Mouse (Mus musculus) liver, adult 2 months (tissue): ENCODE measurements at regions not wholly inside any gene's neighbourhood (a gene's known extent, or its start where the extent isn't known, plus 50 kb on each side); places are given as distances from the start of the nearest gene placed in this dataset.
A peak's percentile ranks its signal among the peaks of the same experiment; 100 is the strongest.

Experiments
- DNase-seq: peaks from one replicate; pipeline ENCODE4 v3.0.0-alpha.2; 2011; ENCODE audit warnings: low read depth, low spot score; ENCODE audit errors: extremely low read depth
- H3K27ac ChIP-seq: fragments of 200-500 bp; replicated peaks from 2 replicates; pipeline ENCODE4 v1.5.1; 2012; ENCODE audit warnings: low read depth, mild to moderate bottlenecking, control low read depth, inconsistent platforms, low read length; ENCODE audit not compliant: insufficient read depth
- H3K27me3 ChIP-seq: fragments of 200-500 bp; 2 replicates; pipeline ENCODE4 v1.6.1; 2012; ENCODE audit warnings: mild to moderate bottlenecking, moderate library complexity, low read length, inconsistent platforms; ENCODE audit not compliant: control insufficient read depth, insufficient read depth
- H3K36me3 ChIP-seq: fragments of 200-500 bp; 2 replicates; pipeline ENCODE4 v1.6.1; 2012; ENCODE audit warnings: low read length, inconsistent platforms; ENCODE audit not compliant: control insufficient read depth, insufficient read depth
- H3K4me1 ChIP-seq: fragments of 200-500 bp; 2 replicates; pipeline ENCODE4 v1.6.1; 2011; ENCODE audit warnings: low read length; ENCODE audit not compliant: control insufficient read depth, insufficient read depth
- H3K4me3 ChIP-seq: fragments of 200-500 bp; 2 replicates; pipeline ENCODE4 v1.5.1; 2011; ENCODE audit warnings: low read depth, mild to moderate bottlenecking, control low read depth, low read length, moderate library complexity; ENCODE audit not compliant: insufficient read depth
- H3K79me2 ChIP-seq: fragments of 200-500 bp; 2 replicates; pipeline ENCODE4 v1.6.1; 2012; ENCODE audit warnings: inconsistent platforms, mild to moderate bottlenecking, low read length, moderate library complexity; ENCODE audit not compliant: control insufficient read depth, insufficient read depth
- H3K9ac ChIP-seq: fragments of 200-500 bp; 2 replicates; pipeline ENCODE4 v1.6.1; 2012; ENCODE audit warnings: low read depth, mild to moderate bottlenecking, control low read depth, inconsistent platforms, low read length
- CTCF ChIP-seq: fragments of 200-500 bp; IDR thresholded peaks from 2 replicates; pipeline ENCODE4 v1.5.1; 2011; ENCODE audit warnings: low read depth, low read length, control low read depth
- POLR2A ChIP-seq: fragments of 200-500 bp; IDR thresholded peaks from 2 replicates; pipeline ENCODE4 v1.6.1; 2011; ENCODE audit warnings: low read length, control low read depth; ENCODE audit not compliant: insufficient read depth; ENCODE audit errors: extremely low read depth
- WGBS: fragments of 180-500 bp; shearing (Covaris S2); methylation state at CpG from one replicate; pipeline ENCODE4 v1.1.7; 2018; 5-methylcytosine and 5-hydroxymethylcytosine counted together

DNA sequence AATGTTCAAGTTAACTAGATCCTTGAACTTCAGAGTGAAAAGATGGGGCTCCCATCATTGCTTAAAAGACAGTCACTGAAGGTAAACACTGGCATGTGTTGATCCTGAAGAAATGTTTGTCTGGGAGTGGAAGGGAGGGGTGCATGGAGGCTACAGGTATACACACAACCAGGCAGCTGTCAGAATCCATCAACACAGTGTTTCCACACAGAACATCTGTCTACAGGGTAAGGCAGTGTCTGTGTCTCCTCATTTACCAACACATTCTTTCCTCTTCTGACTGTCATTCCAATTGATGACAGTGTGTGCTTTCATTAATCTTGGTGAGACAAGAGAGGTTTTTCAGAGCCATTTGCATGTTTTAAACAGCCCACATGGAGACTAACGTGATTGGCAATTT lies 91.8 kb upstream of the Synpr start:
- Histone ChIP-seq H3K4me3 (no peak overlapping the region), H3K79me2 (no peaks in the 10 kb centered on the region), H3K4me1 (no peaks in the 10 kb centered on the region), H3K27ac (no peak overlapping the region), H3K9ac (no peak overlapping the region), H3K27me3 (no peaks in the 10 kb centered on the region), H3K36me3 (no peaks in the 10 kb centered on the region)
- 62% methylated on average over 1 of the region's 1 CpGs for WGBS
- no peak for DNase-seq
- TF ChIP-seq CTCF: no peak
- TF ChIP-seq POLR2A: no peak

DNA sequence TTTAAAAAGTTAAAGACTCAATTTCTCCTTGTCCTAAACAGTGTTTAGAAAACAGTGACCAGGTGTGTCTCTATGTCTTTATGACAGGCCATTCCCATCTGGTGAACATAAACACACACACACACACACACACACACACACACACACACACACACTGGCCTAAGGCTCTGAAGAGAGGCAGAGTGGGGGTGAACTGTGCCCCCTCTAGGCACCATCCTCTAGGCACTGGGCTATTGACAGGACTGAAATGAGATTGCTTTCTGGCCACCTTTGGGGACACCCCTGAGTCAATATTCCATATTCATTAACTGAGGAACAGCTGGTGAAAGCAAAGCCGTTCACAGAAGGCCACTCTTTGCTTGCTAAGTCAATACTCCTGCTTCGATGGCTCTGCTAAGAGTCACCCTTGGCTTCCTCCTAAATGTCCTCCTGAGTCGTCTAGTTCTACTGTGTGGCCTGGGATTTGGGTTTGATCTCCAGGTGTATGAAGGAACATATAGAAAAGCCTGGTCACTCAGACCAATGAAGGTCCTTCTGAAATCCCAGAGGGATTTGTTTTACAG lies 87.2 kb upstream of the Synpr start:
- Histone ChIP-seq H3K79me2 (no peaks in the 10 kb centered on the region), H3K9ac (no peak overlapping the region), H3K4me1 (no peaks in the 10 kb centered on the region), H3K27ac (no peak overlapping the region), H3K36me3 (no peaks in the 10 kb centered on the region), H3K4me3 (no peak overlapping the region), H3K27me3 (no peaks in the 10 kb centered on the region)
- 24% methylated on average over 3 of the region's 3 CpGs for WGBS
- DNase-seq: no peak
- no peak for TF ChIP-seq CTCF

DNA sequence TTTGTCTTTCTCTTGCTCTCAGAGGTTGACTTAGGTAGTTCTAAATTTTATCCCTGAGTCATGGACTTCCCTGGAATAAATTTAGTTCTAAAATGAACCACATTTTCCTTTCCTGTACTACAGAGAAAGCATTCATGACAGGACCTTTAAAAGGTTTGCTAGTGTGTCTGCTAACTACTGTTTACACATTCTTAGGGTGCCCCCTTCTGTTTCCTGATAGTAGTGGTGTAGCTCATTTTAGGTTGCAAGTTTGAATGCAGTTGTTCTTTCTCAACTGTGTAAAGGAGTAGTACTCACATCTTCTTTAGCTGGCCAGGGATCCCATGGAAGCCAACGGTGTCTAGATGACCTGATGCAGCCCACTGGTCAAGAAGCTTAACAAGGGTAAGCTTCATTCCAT lies 86.1 kb upstream of the Synpr start:
- H3K4me3 ChIP-seq: no peak overlapping the region
- TF ChIP-seq POLR2A (no peak), CTCF (no peak)
- WGBS: 16% methylated on average over 1 of the region's 1 CpGs
- no peaks in the 10 kb centered on the region for H3K4me1 ChIP-seq
- H3K79me2 ChIP-seq: no peaks in the 10 kb centered on the region
- no peak overlapping the region for H3K27ac ChIP-seq
- H3K36me3 ChIP-seq: no peaks in the 10 kb centered on the region
- peak; percentile 10 for DNase-seq
- H3K27me3 ChIP-seq: no peaks in the 10 kb centered on the region
- no peak overlapping the region for H3K9ac ChIP-seq

GRCm38 (mm10) chr14:13212658-13213057 lies 71.9 kb upstream of the Synpr start:
- WGBS: 78% methylated on average over 1 of the region's 1 CpGs
- Histone ChIP-seq H3K27ac (no peak overlapping the region), H3K36me3 (no peaks in the 10 kb centered on the region), H3K27me3 (no peaks in the 10 kb centered on the region), H3K9ac (no peak overlapping the region), H3K79me2 (no peaks in the 10 kb centered on the region), H3K4me3 (no peak overlapping the region), H3K4me1 (no peaks in the 10 kb centered on the region)
- DNase-seq: no peak
- TF ChIP-seq CTCF (no peak), POLR2A (no peak)
